Mouse (Mus musculus) liver, embryonic 14.5 days (tissue): ENCODE results near the gene Dtl. TPM values are rescaled to one million over a fixed set of nuclear protein-coding genes. Genes with fewer than 3 reads are reported as not detected.

Experiments used
- ATAC-seq: fragments of 200-750 bp; cut with Nextera tagmentation; 2 replicates; pipeline ENCODE4 v1.8.0; 2017; ENCODE audit warnings: moderate number of reproducible peaks, mild to moderate bottlenecking, moderate library complexity; ENCODE audit not compliant: insufficient read depth
- DNase-seq, 3 experiments: peaks; one replicate each; pipeline ENCODE4 v3.0.0-alpha.2; 2012 to 2013; ENCODE audit warnings: low read depth in 3 of 3, low spot score in 3 of 3
- H3K27ac ChIP-seq: fragments of 300-500 bp; sonication (generic); 2 replicates; pipeline ENCODE4 v1.5.1; 2014; ENCODE audit warnings: moderate library complexity, mild to moderate bottlenecking, control low read depth, inconsistent platforms
- H3K27me3 ChIP-seq: fragments of 300-500 bp; sonication (generic); 2 replicates; pipeline ENCODE4 v1.6.1; 2014; ENCODE audit warnings: mild to moderate bottlenecking, low read length, moderate library complexity; ENCODE audit not compliant: control insufficient read depth, insufficient read depth
- H3K36me3 ChIP-seq: fragments of 300-500 bp; sonication (generic); replicated peaks from 2 replicates; pipeline ENCODE4 v1.6.1; 2014; ENCODE audit warnings: low read depth; ENCODE audit not compliant: control insufficient read depth, insufficient read depth
- H3K4me1 ChIP-seq, 2 experiments: fragments of 200-500 bp in 1 of 2; fragments of 300-500 bp in 1 of 2; sonication (generic) in 1 of 2; replicated peaks; 2 replicates each; pipeline ENCODE4 v1.6.1; 2012 to 2014; ENCODE audit warnings: antibody characterized with exemption in 1 of 2, inconsistent platforms in 1 of 2, low read length in 1 of 2; ENCODE audit not compliant: control insufficient read depth in 2 of 2, insufficient read depth in 2 of 2
- H3K4me2 ChIP-seq: fragments of 300-500 bp; sonication (generic); 2 replicates; pipeline ENCODE4 v1.6.1; 2014; ENCODE audit warnings: low read depth, mild to moderate bottlenecking, control low read depth, moderate library complexity
- H3K4me3 ChIP-seq, 2 experiments: fragments of 200-500 bp in 1 of 2; fragments of 300-500 bp in 1 of 2; sonication (generic) in 1 of 2; 2 replicates each; pipeline ENCODE4 v1.5.1; 2012 to 2014; ENCODE audit warnings: low read depth in 2 of 2, low read length in 2 of 2, mild to moderate bottlenecking in 2 of 2, control low read depth in 1 of 2, inconsistent platforms in 1 of 2, moderate library complexity in 1 of 2; ENCODE audit not compliant: insufficient read depth in 1 of 2
- H3K9ac ChIP-seq: fragments of 300-500 bp; sonication (generic); replicated peaks from 2 replicates; pipeline ENCODE4 v1.6.1; 2014; ENCODE audit warnings: mild to moderate bottlenecking, control low read depth, moderate library complexity
- H3K9me3 ChIP-seq: fragments of 300-500 bp; sonication (generic); 2 replicates; pipeline ENCODE4 v1.6.1; 2016; ENCODE audit warnings: low read length, mixed read lengths; ENCODE audit not compliant: control insufficient read depth
- CTCF ChIP-seq: IDR thresholded peaks from 2 replicates; pipeline ENCODE4 v1.5.1; 2016; ENCODE audit warnings: antibody characterized with exemption, low read depth, control low read depth
- EP300 ChIP-seq: IDR thresholded peaks from 2 replicates; pipeline ENCODE4 v1.6.1; 2016; ENCODE audit warnings: antibody characterized with exemption, low read depth
- WGBS: fragments of 180-500 bp; shearing (Covaris S2); extraction: QIAGEN DNeasy Blood & Tissue Kit; methylation state at CpG from one replicate; pipeline ENCODE4 v1.1.7; 2014; ENCODE audit not compliant: insufficient replicate concordance; 5-methylcytosine and 5-hydroxymethylcytosine counted together
- polyA plus RNA-seq, 2 experiments: library from polyadenylated mRNA; depleted of rRNA in 1 of 2; stranded (reverse) in 1 of 2; unstranded in 1 of 2; fragments of >200 nt; fragmentation: Nextera tagmentation in 1 of 2; extraction: Ambion mirVana in 1 of 2; gene quantifications; 2 replicates each; pipeline versions ENCODE4 v1.2.1 to v1.2.3; 2012 to 2014

The Dtl gene
- polyA plus RNA-seq, 2 experiments = 16.6 to 29.0 TPM

DNA sequence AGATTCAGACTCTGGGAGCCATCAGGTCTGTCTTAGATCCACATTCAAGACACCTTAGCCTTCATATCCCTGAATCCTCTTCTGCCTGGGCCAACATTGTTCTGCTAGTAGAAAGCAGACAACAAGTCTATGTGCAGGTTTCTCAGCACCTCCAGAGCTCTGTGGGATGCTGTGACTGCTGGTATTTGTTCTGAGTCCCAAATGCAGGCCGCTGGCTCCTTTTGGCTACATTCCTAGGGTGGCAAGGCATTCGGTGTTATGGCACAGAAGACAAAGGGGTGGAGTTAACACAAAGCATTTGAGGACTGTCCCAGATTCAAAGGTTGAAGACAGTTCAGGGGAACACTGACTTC lies 81.1 kb downstream of the Dtl start:
- H3K4me1 ChIP-seq = peaks cover 17 to 18% of the 10 kb centered on the region in 2 experiments
- TF ChIP-seq CTCF (no peak), EP300 (no peak)
- 58% methylated on average over 2 of the region's 2 CpGs for WGBS
- H3K9ac ChIP-seq = no peak overlapping the region
- no peaks in the 10 kb centered on the region for H3K36me3 ChIP-seq
- no peaks in the 10 kb centered on the region for H3K27me3 ChIP-seq
- ATAC-seq (no peak), DNase-seq (no peak)
- H3K9me3 ChIP-seq = no peaks in the 10 kb centered on the region
- H3K4me2 ChIP-seq = no peak overlapping the region; the same call in 1 of the 2 replicates
- no peak overlapping the region; the same call in 1 of the 2 replicates for H3K27ac ChIP-seq
- no peak overlapping the region for H3K4me3 ChIP-seq

DNA sequence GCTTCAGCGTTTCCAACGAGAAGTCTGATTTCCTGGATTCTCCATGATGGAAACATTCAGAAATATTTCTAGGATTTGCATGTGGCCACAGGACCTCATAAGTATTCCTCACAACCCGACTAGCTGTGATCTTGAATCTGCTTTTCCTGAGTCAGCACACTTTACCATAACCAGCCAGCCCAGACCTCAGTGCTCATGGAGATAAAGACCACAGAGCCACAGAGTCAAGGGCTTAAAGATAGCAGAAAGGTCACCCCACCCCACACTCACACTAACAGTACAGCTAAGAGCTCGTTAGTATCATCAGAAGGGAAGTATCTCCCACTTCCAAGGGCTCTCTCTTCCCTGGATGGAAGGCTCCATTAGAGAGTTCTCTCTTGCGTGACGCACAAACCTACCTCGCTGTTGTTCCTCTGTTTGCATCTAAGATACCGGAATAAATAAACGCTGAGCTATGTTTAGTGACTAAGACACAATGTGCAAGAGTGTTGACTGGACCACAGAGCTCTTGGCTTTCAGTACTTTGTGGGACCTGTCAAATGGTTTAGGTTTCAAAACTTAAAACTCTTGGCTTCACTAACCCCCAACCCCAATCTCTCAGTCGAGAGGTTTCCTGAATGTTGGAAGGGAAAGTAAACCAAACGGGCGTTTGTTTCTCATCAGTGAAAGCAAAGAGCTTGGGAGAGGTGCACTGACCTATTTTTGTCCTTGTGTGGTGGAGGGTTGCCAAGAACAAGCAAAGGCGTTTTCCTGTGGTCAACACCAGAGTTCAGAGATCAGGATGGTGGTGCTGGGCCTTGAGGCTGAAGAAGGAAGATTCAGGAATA lies 81.7 kb downstream of the Dtl start:
- H3K27me3 ChIP-seq = no peaks in the 10 kb centered on the region
- ATAC-seq (peak; percentile 91), DNase-seq (peak; percentile 29 to 41 (median 39))
- H3K4me3 ChIP-seq = no peak overlapping the region
- no peaks in the 10 kb centered on the region for H3K36me3 ChIP-seq
- peak overlapping the region; percentile 13; the same call in 1 of the 2 replicates for H3K27ac ChIP-seq
- H3K4me2 ChIP-seq = peak overlapping the region; percentile 42
- peak; percentile 62; the same call in 1 of the 2 replicates for TF ChIP-seq EP300
- TF ChIP-seq CTCF = no peak
- peaks cover 17 to 18% of the 10 kb centered on the region in 2 experiments for H3K4me1 ChIP-seq
- 31% methylated on average over 13 of the region's 13 CpGs for WGBS
- no peak overlapping the region for H3K9ac ChIP-seq
- H3K9me3 ChIP-seq = no peaks in the 10 kb centered on the region

DNA sequence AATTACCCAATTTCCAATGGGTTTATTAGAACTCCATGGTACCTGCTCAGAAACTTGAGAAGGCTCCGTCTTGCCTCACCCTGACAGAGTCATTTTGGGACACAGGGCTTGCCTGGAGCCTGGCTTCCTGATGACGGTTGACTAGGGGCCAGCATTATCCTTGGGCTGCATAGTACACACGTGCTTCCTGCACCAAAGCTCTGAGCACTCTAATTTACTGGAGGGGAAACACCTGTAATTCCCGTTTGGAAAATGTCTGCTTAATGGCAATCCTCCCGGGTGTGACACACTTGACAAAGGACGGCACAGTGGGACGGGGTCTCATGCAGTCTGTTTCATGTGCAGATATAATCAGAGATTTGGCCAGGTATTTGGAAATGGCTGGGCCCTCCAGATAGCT lies 84.9 kb downstream of the Dtl start:
- Histone ChIP-seq H3K27me3 (no peaks in the 10 kb centered on the region), H3K4me1 (peaks cover 17 to 18% of the 10 kb centered on the region in 2 experiments), H3K4me2 (no peak overlapping the region), H3K27ac (no peak overlapping the region), H3K4me3 (no peak overlapping the region), H3K36me3 (no peaks in the 10 kb centered on the region), H3K9me3 (no peaks in the 10 kb centered on the region), H3K9ac (no peak overlapping the region)
- no peak for DNase-seq
- no peak for TF ChIP-seq CTCF
- TF ChIP-seq EP300 = no peak
- WGBS = 57% methylated on average over 7 of the region's 7 CpGs
- ATAC-seq = no peak

Other genes with a start within 250 kb of the Dtl start
- 3.7 and 4.1 TPM in 2 replicates for gene Tmem206, start 249.6 kb downstream of the Dtl start, polyA plus RNA-seq (2012; rRNA removed)
- 6.3 and 7.6 TPM in 2 replicates for gene Tmem206, start 249.6 kb downstream of the Dtl start, polyA plus RNA-seq (2014; fragmentation: Nextera tagmentation; extraction: Ambion mirVana)
- 16.4 and 23.8 TPM in 2 replicates for gene Ppp2r5a, start 172.3 kb downstream of the Dtl start, polyA plus RNA-seq (2012; rRNA removed)
- gene Ppp2r5a, start 172.3 kb downstream of the Dtl start, polyA plus RNA-seq (2014; fragmentation: Nextera tagmentation; extraction: Ambion mirVana) = 21.0 and 23.8 TPM in 2 replicates
- gene Ints7, start 92 bp upstream of the Dtl start, polyA plus RNA-seq (2012; rRNA removed) = 15.3 and 16.8 TPM in 2 replicates
- gene Ints7, start 92 bp upstream of the Dtl start, polyA plus RNA-seq (2014; fragmentation: Nextera tagmentation; extraction: Ambion mirVana) = 13.5 and 17.4 TPM in 2 replicates
- 3.0 and 4.3 TPM in 2 replicates for gene Lpgat1, start 142.3 kb upstream of the Dtl start, polyA plus RNA-seq (2012; rRNA removed)
- 7.7 and 12.9 TPM in 2 replicates for gene Lpgat1, start 142.3 kb upstream of the Dtl start, polyA plus RNA-seq (2014; fragmentation: Nextera tagmentation; extraction: Ambion mirVana)
- gene Nek2, start 245.9 kb upstream of the Dtl start, polyA plus RNA-seq (2012; rRNA removed) = 11.2 and 14.4 TPM in 2 replicates
- 28.8 and 33.0 TPM in 2 replicates for gene Nek2, start 245.9 kb upstream of the Dtl start, polyA plus RNA-seq (2014; fragmentation: Nextera tagmentation; extraction: Ambion mirVana)